14 mouse cellular contexts compared by ENCODE assay signal in genomic region chr12:52042818-52043336, GRCm38 (mm10). TPM values are rescaled to one million over a fixed set of nuclear protein-coding genes. Genes with fewer than 3 reads are reported as not detected.
DNase-seq lines count a peak whose midpoint lies in the region; ATAC-seq and TF ChIP-seq lines count a peak whose summit lies in the region.
"Had no signal": no experiment of that assay in that cellular context is flagged by ENCODE, and none has a peak within 500 bp of the region (broad histone marks: within the 10 kb centered on the region; RNA-seq: fewer than 3 reads in every experiment).

No protein-coding gene starts in this region.

- peak; percentile 37 for DNase-seq in forebrain, postnatal 0 days
- no peak for DNase-seq in forebrain, embryonic 11.5 days (ENCODE audit: low spot score)
- peak; percentile 13 to 25 for DNase-seq in left cerebral cortex, postnatal 14 days (ENCODE audit: low spot score in 2 of 2)
- no peak for DNase-seq in left cerebral cortex, adult 2 months (ENCODE audit: extremely low spot score in 1 of 2, low spot score in 2 of 2)
- peak; percentile 43 for DNase-seq in NIH3T3 (ENCODE audit: low read depth)
- peak; percentile 27 to 46 for DNase-seq in gastrocnemius, postnatal 4 days (ENCODE audit: low spot score in 2 of 2)
- no peak for DNase-seq in thymus, postnatal 25 days
- no peak for DNase-seq in embryo, embryonic 11 days

- no peaks in the 10 kb centered on the region for H3K9me3 ChIP-seq in forebrain, postnatal 0 days (ENCODE audit: low read length)
- H3K9me3 ChIP-seq in forebrain, embryonic 11.5 days (ENCODE audit: control insufficient read depth, low read length), result no peaks in the 10 kb centered on the region
- H3K9me3 ChIP-seq: embryonic facial prominence, embryonic 12.5 days; hindbrain, embryonic 13.5 days; megakaryocyte, embryonic 14.5 days had no signal

- no peak overlapping the region for H3K27ac ChIP-seq in forebrain, postnatal 0 days (ENCODE audit: low read depth, low read length)
- no peak overlapping the region for H3K27ac ChIP-seq in forebrain, embryonic 11.5 days (ENCODE audit: low read depth, low read length)
- no peak overlapping the region for H3K27ac ChIP-seq in left cerebral cortex, adult 2 months
- H3K27ac ChIP-seq: embryonic facial prominence, embryonic 12.5 days; hindbrain, embryonic 13.5 days had no signal

- no peaks in the 10 kb centered on the region for H3K27me3 ChIP-seq in forebrain, postnatal 0 days (ENCODE audit: insufficient read depth, low read length)
- H3K27me3 ChIP-seq in forebrain, embryonic 11.5 days (ENCODE audit: control insufficient read depth, insufficient read depth, low read length), result no peaks in the 10 kb centered on the region
- H3K27me3 ChIP-seq: embryonic facial prominence, embryonic 12.5 days; hindbrain, embryonic 13.5 days; megakaryocyte, embryonic 14.5 days had no signal

- 54% methylated on average over 10 of the region's 10 CpGs for WGBS in forebrain, postnatal 0 days
- 88% methylated on average over 10 of the region's 10 CpGs for WGBS in forebrain, embryonic 11.5 days

- H3K36me3 ChIP-seq in forebrain, postnatal 0 days (ENCODE audit: insufficient read depth), result no peaks in the 10 kb centered on the region
- H3K36me3 ChIP-seq in forebrain, embryonic 11.5 days (ENCODE audit: control insufficient read depth, insufficient read depth, low read length), result no peaks in the 10 kb centered on the region
- H3K36me3 ChIP-seq: embryonic facial prominence, embryonic 12.5 days; hindbrain, embryonic 13.5 days had no signal

- no peak overlapping the region for H3K4me3 ChIP-seq in forebrain, postnatal 0 days (ENCODE audit: low read depth, low read length)
- no peak overlapping the region for H3K4me3 ChIP-seq in forebrain, embryonic 11.5 days (ENCODE audit: low read depth, low read length)
- H3K4me3 ChIP-seq in left cerebral cortex, adult 2 months, result no peak overlapping the region
- H3K4me3 ChIP-seq: embryonic facial prominence, embryonic 12.5 days; hindbrain, embryonic 13.5 days; megakaryocyte, embryonic 14.5 days had no signal

- no peak overlapping the region for H3K4me2 ChIP-seq in forebrain, postnatal 0 days (ENCODE audit: low read depth)
- no peak overlapping the region for H3K4me2 ChIP-seq in forebrain, embryonic 11.5 days (ENCODE audit: low read depth, low read length, severe bottlenecking)
- H3K4me2 ChIP-seq: embryonic facial prominence, embryonic 12.5 days; hindbrain, embryonic 13.5 days had no signal

- TF ChIP-seq CTCF in forebrain, postnatal 0 days (IDR thresholded peaks at IDR 0.05; ENCODE audit: low read depth), result no peak
- no peak for TF ChIP-seq CTCF in left cerebral cortex, adult 2 months (IDR thresholded peaks at IDR 0.05)

- ATAC-seq in forebrain, postnatal 0 days, result peak; percentile 8; the same call in 1 of the 2 replicates
- ATAC-seq in forebrain, embryonic 11.5 days (replicated peaks; ENCODE audit: low FRiP score), result no peak
- ATAC-seq: CD4-positive, CD25-positive, alpha-beta regulatory T cell, adult 4 months had no signal

- intact Hi-C loops in left cerebral cortex, postnatal 14 days (cut with DNase I), result no loop called here
- intact Hi-C loops in left cerebral cortex, adult 2 months (cut with DNase I), result no loop called here

- H3K9ac ChIP-seq in forebrain, postnatal 0 days, result no peak overlapping the region
- no peak overlapping the region for H3K9ac ChIP-seq in forebrain, embryonic 11.5 days (ENCODE audit: low read length)
- H3K9ac ChIP-seq: embryonic facial prominence, embryonic 12.5 days; hindbrain, embryonic 13.5 days had no signal

- no peaks in the 10 kb centered on the region for H3K4me1 ChIP-seq in forebrain, postnatal 0 days (ENCODE audit: insufficient read depth)
- no peaks in the 10 kb centered on the region for H3K4me1 ChIP-seq in forebrain, embryonic 11.5 days (replicated peaks; ENCODE audit: control insufficient read depth, insufficient read depth, low read length)
- H3K4me1 ChIP-seq: embryonic facial prominence, embryonic 12.5 days; hindbrain, embryonic 13.5 days; megakaryocyte, embryonic 14.5 days had no signal

RNA-seq across cellular contexts. Expression of gene Gpr33, which starts 15.0 kb away (rescaled TPM):
- total RNA-seq in forebrain, postnatal 0 days (2014; rRNA removed), result not detected in 2 replicates
- polyA plus RNA-seq in forebrain, postnatal 0 days (2015; fragmentation: Nextera tagmentation; extraction: Ambion mirVana), result not detected in 2 replicates
- not detected in 2 replicates for polyA plus RNA-seq in forebrain, embryonic 11.5 days (2014; fragmentation: Nextera tagmentation; extraction: Ambion mirVana)
- not detected for total RNA-seq in left cerebral cortex, postnatal 14 days (2021)
- not detected for total RNA-seq in left cerebral cortex, adult 2 months (2021)
- not detected for total RNA-seq in gastrocnemius, postnatal 4 days (2021)
- total RNA-seq: adrenal gland, postnatal 4 days; left cerebral cortex, adult 8-10 months had no signal
- polyA plus RNA-seq: CD4-positive, CD25-positive, alpha-beta regulatory T cell, adult 4 months; embryonic facial prominence, embryonic 12.5 days; hindbrain, embryonic 13.5 days had no signal

RNA-seq across cellular contexts. Expression of gene Dtd2, which starts 36.6 kb away (rescaled TPM):
- 16.3 and 17.9 TPM in 2 replicates for total RNA-seq in forebrain, postnatal 0 days (2014; rRNA removed)
- 20.9 and 23.1 TPM in 2 replicates for polyA plus RNA-seq in forebrain, postnatal 0 days (2015; fragmentation: Nextera tagmentation; extraction: Ambion mirVana)
- 26.6 and 28.7 TPM in 2 replicates for polyA plus RNA-seq in forebrain, embryonic 11.5 days (2014; fragmentation: Nextera tagmentation; extraction: Ambion mirVana)
- total RNA-seq in left cerebral cortex, postnatal 14 days (2021), result 10 to 100 TPM; 10.7 to 10.8 TPM
- total RNA-seq in left cerebral cortex, adult 2 months (2021), result 10 to 100 TPM in 1 of 2 experiments, 1 to 10 TPM in 1; 8.5 to 12.2 TPM
- 10 to 100 TPM in 1 of 2 experiments, 1 to 10 TPM in 1; 8.5 to 10.7 TPM for total RNA-seq in gastrocnemius, postnatal 4 days (2021)

RNA-seq across cellular contexts. Expression of gene Nubpl, which starts 54.7 kb away (rescaled TPM):
- total RNA-seq in forebrain, postnatal 0 days (2014; rRNA removed), result 4.9 and 5.9 TPM in 2 replicates
- 5.3 and 7.6 TPM in 2 replicates for polyA plus RNA-seq in forebrain, postnatal 0 days (2015; fragmentation: Nextera tagmentation; extraction: Ambion mirVana)
- 18.6 and 19.4 TPM in 2 replicates for polyA plus RNA-seq in forebrain, embryonic 11.5 days (2014; fragmentation: Nextera tagmentation; extraction: Ambion mirVana)
- 1 to 10 TPM; 5.0 to 5.3 TPM for total RNA-seq in left cerebral cortex, postnatal 14 days (2021)
- total RNA-seq in left cerebral cortex, adult 2 months (2021), result 1 to 10 TPM; 4.7 to 5.4 TPM
- 1 to 10 TPM; 4.3 to 5.3 TPM for total RNA-seq in gastrocnemius, postnatal 4 days (2021)

Comparison
In these comparisons a context has a peak if more than half of its experiments do, and no peak if none do; other contexts are left out.
1. DNase-seq: peak in forebrain, postnatal 0 days (single experiment), left cerebral cortex, postnatal 14 days (2 of 2), NIH3T3 (single experiment) and gastrocnemius, postnatal 4 days (2 of 2); none in forebrain, embryonic 11.5 days (single experiment), left cerebral cortex, adult 2 months (0 of 2), thymus, postnatal 25 days (single experiment) and embryo, embryonic 11 days (single experiment).